Mouse (Mus musculus): Measurements from ENCODE around the gene Phkb.

Gene Phkb

GRCm38 (mm10) chr8:86090666-86091065 is 249.9 kb downstream of the Phkb start:
- peak in 1 of 2 experiments; percentile 20 for DNase-seq

Data from cerebellum, postnatal 25 days (tissue).